Mouse (Mus musculus): ENCODE data around the gene Cdhr1.

GRCm38 (mm10) chr14:37113922-37114321 lies 15.8 kb upstream of the Cdhr1 start, which contains the start of gene 2610528A11Rik:
- TF ChIP-seq GATA1 (IDR thresholded peaks at IDR 0.05; ENCODE audit: borderline replicate concordance, low read length) (no peak), FLI1 (IDR thresholded peaks at IDR 0.05; ENCODE audit: low read length) (no peak)
